Mouse (Mus musculus) limb, embryonic 13.5 days (tissue): ENCODE measurements around the gene Slc35c1. TPM values are rescaled to one million over a fixed set of nuclear protein-coding genes. Genes with fewer than 3 reads are reported as not detected.

Experiments used
- ATAC-seq: fragments of 200-750 bp; cut with Nextera tagmentation; 2 replicates; pipeline ENCODE4 v1.8.0; 2017; ENCODE audit warnings: low read depth, moderate number of reproducible peaks, moderate TSS enrichment; ENCODE audit not compliant: low FRiP score
- H3K27ac ChIP-seq: fragments of 300-500 bp; sonication (generic); 2 replicates; pipeline ENCODE4 v1.5.1; 2015; ENCODE audit warnings: inconsistent platforms, mild to moderate bottlenecking, moderate library complexity
- H3K27me3 ChIP-seq: fragments of 300-500 bp; sonication (generic); 2 replicates; pipeline ENCODE4 v1.6.1; 2015; ENCODE audit warnings: mild to moderate bottlenecking, inconsistent platforms
- H3K36me3 ChIP-seq: fragments of 300-500 bp; sonication (generic); 2 replicates; pipeline ENCODE4 v1.6.1; 2015; ENCODE audit warnings: inconsistent platforms, mild to moderate bottlenecking, moderate library complexity
- H3K4me1 ChIP-seq: fragments of 300-500 bp; sonication (generic); 2 replicates; pipeline ENCODE4 v1.6.1; 2015; ENCODE audit warnings: inconsistent platforms
- H3K4me2 ChIP-seq: fragments of 300-500 bp; sonication (generic); replicated peaks from 2 replicates; pipeline ENCODE4 v1.6.1; 2015; ENCODE audit warnings: inconsistent platforms, mild to moderate bottlenecking, moderate library complexity
- H3K4me3 ChIP-seq: fragments of 300-500 bp; sonication (generic); 2 replicates; pipeline ENCODE4 v1.5.1; 2015; ENCODE audit warnings: moderate library complexity, mild to moderate bottlenecking, inconsistent platforms
- H3K9ac ChIP-seq: fragments of 300-500 bp; sonication (generic); 2 replicates; pipeline ENCODE4 v1.6.1; 2015; ENCODE audit warnings: mild to moderate bottlenecking, inconsistent platforms
- H3K9me3 ChIP-seq: fragments of 300-500 bp; sonication (generic); 2 replicates; pipeline ENCODE4 v1.6.1; 2016; ENCODE audit warnings: inconsistent platforms
- WGBS: fragments of 180-500 bp; shearing (Covaris S2); methylation state at CpG from one replicate; pipeline ENCODE4 v1.1.7; 2015; 5-methylcytosine and 5-hydroxymethylcytosine counted together
- polyA plus RNA-seq: library from polyadenylated mRNA; unstranded; fragments of >200 nt; fragmentation: Nextera tagmentation; extraction: Ambion mirVana; gene quantifications from 2 replicates; pipeline ENCODE4 v1.2.1, GENCODE M21; 2015

Gene Slc35c1
- polyA plus RNA-seq, 1 experiment from 2014 or later, result 11.7 TPM

DNA sequence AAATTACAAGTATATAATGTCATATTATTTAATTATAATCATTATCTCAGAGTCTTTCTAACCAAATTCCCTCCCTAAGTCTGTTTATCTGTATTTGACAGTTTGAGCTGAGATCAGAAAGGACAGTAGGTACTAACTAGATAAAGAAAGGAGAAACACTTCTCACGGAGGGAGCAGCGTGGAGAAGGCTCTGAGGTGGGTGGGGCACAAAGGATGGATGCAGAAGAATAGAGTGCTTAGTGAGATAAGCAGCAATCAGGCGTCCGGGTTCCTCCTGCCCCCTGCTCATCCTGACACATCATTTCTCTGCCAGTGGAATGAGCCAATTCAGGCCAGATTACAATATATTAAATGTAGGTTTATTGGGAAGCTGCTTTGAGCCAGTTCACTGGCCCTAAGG, 16.0 kb downstream of the Slc35c1 start:
- no peaks in the 10 kb centered on the region for H3K36me3 ChIP-seq
- no peak overlapping the region for H3K4me2 ChIP-seq
- no peak for ATAC-seq
- no peaks in the 10 kb centered on the region for H3K27me3 ChIP-seq
- peaks cover 10% of the 10 kb centered on the region; the same call in 1 of the 2 replicates for H3K4me1 ChIP-seq
- no peak overlapping the region for H3K9ac ChIP-seq
- H3K27ac ChIP-seq, result no peak overlapping the region
- no peak overlapping the region for H3K4me3 ChIP-seq
- WGBS, result 55% methylated on average over 4 of the region's 4 CpGs
- H3K9me3 ChIP-seq, result no peaks in the 10 kb centered on the region

DNA sequence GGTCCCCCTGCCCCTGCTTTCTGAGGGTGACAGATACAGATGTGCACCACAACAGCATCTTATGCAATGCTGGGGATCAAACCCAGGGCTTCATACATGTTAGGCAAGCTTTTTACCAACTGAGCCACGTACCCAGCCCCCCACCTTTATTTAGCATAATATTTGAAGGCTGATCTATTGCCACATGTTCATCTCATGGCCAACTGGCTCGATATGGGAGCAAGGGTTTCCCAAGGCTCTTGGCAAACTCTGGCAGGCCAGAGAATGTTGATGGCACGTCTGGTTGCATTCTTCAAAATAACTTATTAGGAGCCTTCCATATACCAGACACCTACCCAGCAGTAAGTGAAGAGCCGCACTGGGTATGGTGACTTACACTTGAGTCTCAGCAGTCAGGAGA, 17.0 kb downstream of the Slc35c1 start:
- H3K9me3 ChIP-seq, result no peaks in the 10 kb centered on the region
- H3K27ac ChIP-seq, result no peak overlapping the region
- no peak overlapping the region for H3K9ac ChIP-seq
- 81% methylated on average over 4 of the region's 4 CpGs for WGBS
- H3K4me3 ChIP-seq, result no peak overlapping the region
- no peak overlapping the region for H3K4me2 ChIP-seq
- no peak for ATAC-seq
- no peaks in the 10 kb centered on the region for H3K36me3 ChIP-seq
- H3K4me1 ChIP-seq, result peaks cover 10% of the 10 kb centered on the region; the same call in 1 of the 2 replicates
- H3K27me3 ChIP-seq, result no peaks in the 10 kb centered on the region

- peaks cover 13% of the 10 kb centered on the region; the same call in 1 of the 2 replicates for H3K4me1 ChIP-seq
- no peak overlapping the region for H3K4me3 ChIP-seq
- WGBS, result 78% methylated on average over 12 of the region's 12 CpGs
- no peak for ATAC-seq
- no peaks in the 10 kb centered on the region for H3K36me3 ChIP-seq
- no peak overlapping the region for H3K27ac ChIP-seq
- no peaks in the 10 kb centered on the region for H3K9me3 ChIP-seq
- no peak overlapping the region for H3K9ac ChIP-seq
- H3K27me3 ChIP-seq, result no peaks in the 10 kb centered on the region
- H3K4me2 ChIP-seq, result no peak overlapping the region
These were observed 17.8 kb downstream of the Slc35c1 start for GRCm38 (mm10) chr2:92442419-92443001.

DNA sequence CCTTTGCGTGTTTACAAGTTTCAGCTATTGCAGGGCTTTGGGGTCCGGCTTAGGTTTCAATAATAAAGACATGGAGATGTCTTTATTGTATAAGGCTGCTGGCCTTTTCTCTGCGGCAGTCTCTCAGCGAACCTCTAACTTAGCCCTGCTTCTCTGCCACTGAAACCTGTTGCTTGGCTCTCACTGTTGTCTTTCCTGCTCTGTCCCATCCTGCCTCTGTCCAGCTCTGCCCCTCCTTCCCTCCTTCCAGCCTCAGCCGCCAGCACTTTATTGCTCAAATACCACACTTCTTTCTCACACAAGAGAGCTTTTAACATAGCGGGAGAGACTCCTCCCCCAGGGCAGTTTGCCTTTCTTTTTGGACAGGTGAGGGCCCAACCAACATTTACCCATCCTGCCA, 19.9 kb downstream of the Slc35c1 start:
- H3K4me3 ChIP-seq, result no peak overlapping the region
- no peaks in the 10 kb centered on the region for H3K36me3 ChIP-seq
- no peak overlapping the region for H3K27ac ChIP-seq
- WGBS, result 44% methylated on average over 6 of the region's 6 CpGs
- no peaks in the 10 kb centered on the region for H3K9me3 ChIP-seq
- peaks cover 13% of the 10 kb centered on the region; the same call in 1 of the 2 replicates for H3K4me1 ChIP-seq
- ATAC-seq, result no peak
- peak overlapping the region; percentile 43; the same call in 1 of the 2 replicates for H3K9ac ChIP-seq
- H3K27me3 ChIP-seq, result 0 out of 2 replicates have a peak, but pooled peaks cover 1% of the 10 kb centered on the region
- H3K4me2 ChIP-seq, result no peak overlapping the region

- peaks cover 7% of the 10 kb centered on the region; the same call in 1 of the 2 replicates for H3K27me3 ChIP-seq
- H3K27ac ChIP-seq, result no peak overlapping the region
- peaks cover 14% of the 10 kb centered on the region; the same call in 1 of the 2 replicates for H3K4me1 ChIP-seq
- H3K4me3 ChIP-seq, result no peak overlapping the region
- no peaks in the 10 kb centered on the region for H3K36me3 ChIP-seq
- no peak for ATAC-seq
- WGBS, result 66% methylated on average over 3 of the region's 3 CpGs
- H3K4me2 ChIP-seq, result no peak overlapping the region
- H3K9ac ChIP-seq, result no peak overlapping the region
- H3K9me3 ChIP-seq, result no peaks in the 10 kb centered on the region
These were observed 21.8 kb downstream of the Slc35c1 start for GRCm38 (mm10) chr2:92438567-92438966.

- WGBS, result 2% methylated on average over 5 of the region's 5 CpGs
- H3K4me2 ChIP-seq, result peak overlapping the region; percentile 50
- no peak overlapping the region; the same call in 1 of the 2 replicates for H3K4me3 ChIP-seq
- H3K4me1 ChIP-seq, result peaks cover 19% of the 10 kb centered on the region
- no peaks in the 10 kb centered on the region for H3K36me3 ChIP-seq
- peaks cover 7% of the 10 kb centered on the region; the same call in 1 of the 2 replicates for H3K27me3 ChIP-seq
- no peak for ATAC-seq
- H3K9me3 ChIP-seq, result no peaks in the 10 kb centered on the region
- no peak overlapping the region for H3K9ac ChIP-seq
- H3K27ac ChIP-seq, result no peak overlapping the region
These were observed 22.5 kb downstream of the Slc35c1 start for GRCm38 (mm10) chr2:92437875-92438274.

DNA sequence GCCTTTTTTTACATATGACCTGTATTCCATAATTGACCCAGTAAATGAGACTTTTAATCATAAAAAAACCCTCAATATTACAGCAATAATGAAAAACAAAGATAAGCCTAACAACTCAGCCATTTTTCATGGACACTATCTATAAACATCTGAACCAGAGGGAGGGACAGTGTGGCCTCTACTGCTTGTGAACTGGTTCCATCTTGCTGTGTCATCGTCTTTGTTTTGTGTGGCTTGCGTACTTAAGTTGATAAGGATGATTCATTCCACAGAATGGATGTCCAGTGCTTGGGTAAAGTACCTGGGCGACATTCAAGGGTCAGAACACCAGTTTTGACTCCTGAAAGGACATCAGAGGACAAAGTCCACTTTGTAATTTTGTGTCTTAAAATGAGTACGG, 23.0 kb downstream of the Slc35c1 start:
- 84% methylated on average over 4 of the region's 4 CpGs for WGBS

DNA sequence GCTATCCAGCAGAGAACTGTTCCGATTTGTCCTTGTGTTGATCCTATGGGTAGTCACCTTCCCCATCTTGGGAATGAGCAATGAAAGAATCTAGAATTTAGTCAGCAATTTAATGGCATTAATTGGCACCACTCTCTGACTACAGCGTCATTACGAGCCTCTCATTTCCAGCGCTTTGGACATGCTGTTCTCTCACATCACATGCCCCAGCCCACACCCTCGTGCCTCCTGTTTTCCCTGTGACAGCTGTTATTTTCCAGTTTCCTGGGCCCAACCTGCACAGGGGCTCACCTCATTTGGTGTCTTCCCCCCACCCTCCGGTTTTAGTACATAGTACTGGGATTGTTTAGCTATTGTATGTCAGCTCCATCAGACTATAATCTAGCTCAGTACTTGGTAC, 25.3 kb downstream of the Slc35c1 start:
- no peaks in the 10 kb centered on the region for H3K9me3 ChIP-seq
- H3K27ac ChIP-seq, result no peak overlapping the region
- no peak overlapping the region for H3K9ac ChIP-seq
- H3K4me1 ChIP-seq, result peaks cover 39% of the 10 kb centered on the region
- no peak overlapping the region for H3K4me3 ChIP-seq
- H3K4me2 ChIP-seq, result peak overlapping the region; percentile 83
- no peak for ATAC-seq
- 52% methylated on average over 6 of the region's 6 CpGs for WGBS
- H3K36me3 ChIP-seq, result no peaks in the 10 kb centered on the region
- peaks cover 7% of the 10 kb centered on the region; the same call in 1 of the 2 replicates for H3K27me3 ChIP-seq

More for the DNA sequence above, 23.0 kb downstream of the Slc35c1 start:
- ATAC-seq, result no peak
- Histone ChIP-seq H3K27me3 (peaks cover 7% of the 10 kb centered on the region; the same call in 1 of the 2 replicates), H3K9me3 (no peaks in the 10 kb centered on the region), H3K9ac (no peak overlapping the region), H3K27ac (no peak overlapping the region), H3K4me1 (peaks cover 24% of the 10 kb centered on the region), H3K4me2 (peak overlapping the region; percentile 50; the same call in 1 of the 2 replicates), H3K4me3 (no peak overlapping the region), H3K36me3 (no peaks in the 10 kb centered on the region)

- H3K9me3 ChIP-seq, result no peaks in the 10 kb centered on the region
- peaks cover 45% of the 10 kb centered on the region for H3K4me1 ChIP-seq
- 10% methylated on average over 12 of the region's 12 CpGs for WGBS
- H3K9ac ChIP-seq, result peak overlapping the region; percentile 43
- no peaks in the 10 kb centered on the region for H3K36me3 ChIP-seq
- peaks cover 7% of the 10 kb centered on the region; the same call in 1 of the 2 replicates for H3K27me3 ChIP-seq
- H3K27ac ChIP-seq, result no peak overlapping the region
- peak overlapping the region; percentile 83 for H3K4me2 ChIP-seq
- H3K4me3 ChIP-seq, result peak overlapping the region; percentile 94
- no peak for ATAC-seq
These were observed 26.0 kb downstream of the Slc35c1 start for GRCm38 (mm10) chr2:92434375-92434745.

GRCm38 (mm10) chr2:92433578-92434374, 26.6 kb downstream of the Slc35c1 start, which contains the start of gene Cry2:
Gene Cry2 (minus strand): TSS chr2:92434043.
- Histone ChIP-seq H3K9ac (peak within 1 kb of the TSS; percentile 89), H3K27me3 (peaks cover 7% of the 10 kb centered on the region; the same call in 1 of the 2 replicates), H3K27ac (peak within 1 kb of the TSS; percentile 33; the same call in 1 of the 2 replicates), H3K4me3 (peak within 1 kb of the TSS; percentile 94), H3K4me1 (peaks cover 50% of the 10 kb centered on the region), H3K4me2 (peak within 1 kb of the TSS; percentile 83), H3K9me3 (no peaks in the 10 kb centered on the region), H3K36me3 (no peaks in the 10 kb centered on the region)
- ATAC-seq, result peak; percentile 99
- under 1% methylated on average over 75 of the region's 76 CpGs for WGBS

GRCm38 (mm10) chr2:92432299-92433295, 27.7 kb downstream of the Slc35c1 start:
- H3K36me3 ChIP-seq, result no peaks in the 10 kb centered on the region
- ATAC-seq, result no peak
- peak overlapping the region; percentile 83 for H3K4me2 ChIP-seq
- H3K4me3 ChIP-seq, result peak overlapping the region; percentile 94
- H3K27ac ChIP-seq, result no peak overlapping the region
- H3K9me3 ChIP-seq, result no peaks in the 10 kb centered on the region
- peak overlapping the region; percentile 89 for H3K9ac ChIP-seq
- peaks cover 7% of the 10 kb centered on the region; the same call in 1 of the 2 replicates for H3K27me3 ChIP-seq
- peaks cover 59% of the 10 kb centered on the region for H3K4me1 ChIP-seq
- WGBS, result 56% methylated on average over 17 of the region's 17 CpGs
